Mouse (Mus musculus) heart, postnatal 0 days (tissue): ENCODE data around the gene Zc3h18.

Experiments used
- CTCF ChIP-seq: IDR thresholded peaks from 2 replicates; pipeline ENCODE4 v1.5.1; 2016; ENCODE audit warnings: antibody characterized with exemption, control low read depth, low read depth
- EP300 ChIP-seq: IDR thresholded peaks from 2 replicates; pipeline ENCODE4 v1.6.1; 2016; ENCODE audit warnings: antibody characterized with exemption, low read depth

- TF ChIP-seq EP300, result no peak
- TF ChIP-seq CTCF, result no peak
These were observed 67.8 kb downstream of the Zc3h18 start for GRCm38 (mm10) chr8:122444058-122444748.
